Mouse (Mus musculus) adrenal gland, adult (tissue): Measurements from ENCODE around the gene Hsd17b1.
A peak's percentile ranks its signal among the peaks of the same experiment; 100 is the strongest.

Source experiments
- DNase-seq, 2 experiments: peaks; one replicate each; pipeline ENCODE4 v3.0.0; 2022 to 2023; ENCODE audit warnings: low spot score in 1 of 2; ENCODE audit not compliant: inconsistent age in 2 of 2

The Hsd17b1 gene

DNA sequence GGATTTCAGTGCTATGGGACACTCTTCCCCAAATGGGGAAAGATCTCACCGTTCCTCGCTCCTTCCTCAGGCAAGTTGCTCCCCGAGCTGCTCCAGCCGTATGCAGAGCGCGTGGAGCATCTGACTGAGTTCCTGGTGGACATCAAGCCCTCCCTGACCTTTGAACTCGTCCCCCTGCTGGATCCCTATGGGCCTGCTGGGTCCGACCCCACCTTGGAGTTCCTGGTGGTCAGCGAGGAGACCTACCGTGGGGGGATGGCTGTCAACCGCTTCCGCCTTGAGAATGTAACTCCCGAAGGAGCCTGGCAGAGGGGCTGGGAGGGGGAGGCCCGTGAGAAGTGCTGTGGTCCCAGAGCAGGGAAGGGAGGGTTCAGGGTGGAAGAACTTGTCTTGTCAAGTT is 6.0 kb downstream of the Hsd17b1 start:
- peak; percentile 34 to 40 for DNase-seq

DNA sequence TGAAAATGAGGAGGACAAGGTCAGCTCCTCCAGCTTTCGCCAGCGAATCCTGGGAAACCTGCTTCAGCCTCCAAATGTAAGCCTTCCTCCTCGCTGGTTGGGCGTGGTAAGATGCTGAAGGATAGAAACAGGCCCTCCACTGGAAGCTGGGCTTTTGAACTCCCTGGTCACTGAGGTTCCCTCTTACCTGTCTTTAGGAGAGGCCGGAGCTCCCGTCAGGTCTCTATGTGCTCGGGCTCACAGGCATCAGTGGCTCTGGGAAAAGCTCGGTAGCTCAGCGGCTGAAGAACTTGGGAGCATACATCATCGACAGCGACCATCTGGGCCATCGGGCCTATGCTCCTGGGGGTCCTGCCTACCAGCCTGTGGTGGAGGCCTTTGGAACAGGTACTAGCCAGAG is 6.6 kb downstream of the Hsd17b1 start:
- peak in 1 of 2 experiments; percentile 44 for DNase-seq

DNA sequence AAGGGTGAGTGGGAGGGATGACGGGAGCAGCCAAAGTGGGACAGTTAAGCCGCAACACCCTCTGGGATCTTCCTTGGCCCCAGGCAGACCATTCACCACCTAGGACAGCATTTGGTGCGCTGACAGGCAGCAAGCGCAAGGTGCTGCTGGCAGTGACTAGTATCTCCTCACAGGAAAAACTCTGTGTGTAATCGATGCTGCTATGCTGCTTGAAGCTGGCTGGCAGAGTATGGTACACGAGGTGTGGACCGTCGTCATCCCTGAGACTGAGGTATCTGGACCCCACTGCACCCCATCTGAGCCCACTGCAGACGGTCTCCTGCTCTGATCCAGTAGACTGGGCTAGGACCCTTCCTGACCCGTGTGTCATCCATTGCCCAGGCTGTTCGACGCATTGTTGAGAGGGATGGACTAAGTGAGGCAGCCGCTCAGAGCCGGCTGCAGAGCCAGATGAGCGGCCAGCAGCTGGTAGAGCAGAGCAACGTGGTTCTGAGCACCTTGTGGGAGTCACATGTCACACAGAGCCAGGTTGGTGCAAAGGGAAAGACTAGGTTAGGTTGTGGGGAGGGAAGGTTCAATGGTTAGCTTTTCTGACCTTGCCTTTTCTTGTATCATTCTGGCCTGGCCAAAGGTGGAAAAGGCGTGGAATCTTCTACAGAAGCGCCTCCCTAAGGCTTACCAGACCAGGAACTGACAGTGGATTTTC is 7.6 kb downstream of the Hsd17b1 start:
- DNase-seq: no peak

DNA sequence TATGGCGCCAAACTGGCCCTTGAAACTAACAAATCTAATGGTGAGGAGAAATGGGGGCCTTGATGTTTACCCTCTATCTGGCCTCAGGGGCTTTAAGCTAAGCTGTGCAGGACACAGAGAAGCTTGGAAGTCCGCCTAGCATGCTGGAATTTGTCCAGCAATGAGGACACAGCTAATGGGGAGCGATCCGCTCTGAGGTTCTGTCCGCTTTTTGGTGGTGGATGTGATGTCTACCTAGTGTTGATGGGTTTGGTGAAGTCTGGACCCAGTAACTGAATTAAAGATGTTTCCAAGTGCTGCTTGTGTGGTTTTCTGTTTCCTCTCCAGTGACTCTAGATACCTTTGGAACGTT is 8.1 kb downstream of the Hsd17b1 start:
- DNase-seq: peak in 1 of 2 experiments; percentile 58

DNA sequence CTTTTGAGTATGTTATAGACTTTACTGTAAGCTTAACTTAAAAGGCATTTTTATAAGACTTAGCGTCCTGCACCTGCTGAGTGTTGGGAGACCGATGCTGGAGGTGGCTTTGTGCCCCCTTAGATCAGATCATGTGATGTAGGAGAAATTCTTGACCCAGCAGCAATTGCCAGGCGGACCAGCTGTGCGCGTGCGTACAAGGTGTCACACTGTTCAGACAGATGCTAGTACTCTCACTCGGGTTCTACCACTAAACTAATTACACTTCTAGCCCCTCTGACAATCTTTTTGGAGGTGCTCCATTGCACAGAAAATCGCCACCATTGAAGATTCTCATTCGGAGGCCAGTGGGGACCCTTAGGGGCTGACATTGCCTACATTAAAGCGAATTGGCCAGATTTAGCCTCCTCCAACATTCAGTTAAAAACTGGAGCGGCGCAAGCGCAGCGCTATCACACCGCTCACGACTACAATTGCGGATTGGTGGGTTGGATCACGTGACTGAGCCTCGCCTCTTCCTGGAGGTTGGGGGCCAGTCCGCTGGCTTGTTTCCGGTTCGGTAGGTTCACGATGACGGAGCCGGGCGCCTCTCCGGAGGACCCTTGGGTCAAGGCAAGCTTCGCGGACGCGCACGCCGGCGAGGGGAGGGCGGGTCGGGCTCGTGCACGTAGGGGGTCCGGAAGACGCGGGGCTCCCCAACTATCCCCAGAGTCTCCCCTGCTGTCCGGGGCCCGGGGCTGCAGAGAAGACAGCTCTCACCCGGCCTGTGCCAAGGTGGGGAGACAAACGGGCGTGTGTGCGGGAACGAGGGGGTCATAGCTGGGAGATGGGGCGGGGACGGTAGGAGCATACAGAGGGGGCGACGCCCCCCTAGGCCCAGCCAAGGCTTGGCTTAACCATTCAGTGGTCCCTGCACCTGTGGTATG is 8.8 kb downstream of the Hsd17b1 start, which contains the start of gene Mlx:
Gene Mlx (plus strand): TSS at position 522 of the 926 bp plus-strand sequence.
- peak; percentile 93 to 97 for DNase-seq

DNA sequence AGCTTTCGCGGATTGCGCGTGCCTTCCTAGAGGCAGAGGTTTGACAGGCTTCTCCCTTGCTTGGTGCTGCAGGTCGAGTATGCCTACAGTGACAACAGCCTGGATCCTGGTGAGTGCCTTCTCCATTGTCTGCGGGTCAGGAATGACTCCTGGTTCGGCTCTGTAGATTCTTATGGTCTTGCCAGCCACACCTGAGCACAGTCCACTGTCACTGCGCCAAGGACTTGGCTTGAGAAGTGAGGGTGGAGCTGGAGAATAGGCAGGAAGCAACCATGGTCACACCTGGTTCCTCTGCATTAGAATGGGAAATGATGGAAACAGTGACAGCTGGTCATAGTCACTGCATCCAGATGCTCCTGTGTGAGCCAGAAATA is 9.5 kb downstream of the Hsd17b1 start:
- no peak for DNase-seq

DNA sequence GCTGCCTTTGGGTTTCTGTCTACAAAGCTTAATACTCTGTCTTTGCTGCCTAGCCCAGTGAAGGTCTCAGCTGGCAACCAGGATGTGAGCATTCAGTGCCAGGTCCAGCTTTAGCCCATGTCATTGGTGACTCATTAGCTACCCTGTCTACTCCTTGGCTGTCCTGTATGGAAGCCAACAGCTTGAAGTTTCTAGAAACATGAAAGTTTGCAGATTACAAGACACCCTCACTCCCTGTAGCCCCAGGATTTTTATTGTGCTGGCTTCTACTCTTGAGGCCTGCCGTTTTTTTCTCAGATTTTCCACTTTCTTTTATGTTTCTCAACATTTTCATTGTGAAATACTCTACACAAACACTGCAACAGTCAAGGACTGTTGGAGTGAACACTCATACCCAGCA is 11.7 kb downstream of the Hsd17b1 start:
- peak in 1 of 2 experiments; percentile 80 for DNase-seq

DNA sequence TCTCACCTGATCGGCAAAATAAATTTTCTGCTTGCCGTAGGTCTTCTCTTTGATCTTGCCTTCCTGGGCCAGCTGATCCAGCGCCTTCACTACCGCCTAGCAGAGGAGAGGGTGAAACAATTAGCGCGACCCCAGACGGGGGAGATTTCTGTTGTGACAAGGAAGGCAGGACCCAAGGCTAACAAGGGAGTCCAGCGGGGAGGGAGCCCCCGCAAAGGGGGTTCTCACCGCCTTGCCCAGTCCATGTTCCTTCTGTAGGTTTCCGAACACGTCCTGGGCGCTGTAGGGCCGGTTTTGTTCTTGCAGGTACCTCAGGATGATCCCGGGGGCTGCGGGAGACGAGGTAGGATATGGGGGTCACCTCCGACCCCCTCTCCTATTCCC is 16.7 kb downstream of the Hsd17b1 start:
- no peak for DNase-seq

DNA sequence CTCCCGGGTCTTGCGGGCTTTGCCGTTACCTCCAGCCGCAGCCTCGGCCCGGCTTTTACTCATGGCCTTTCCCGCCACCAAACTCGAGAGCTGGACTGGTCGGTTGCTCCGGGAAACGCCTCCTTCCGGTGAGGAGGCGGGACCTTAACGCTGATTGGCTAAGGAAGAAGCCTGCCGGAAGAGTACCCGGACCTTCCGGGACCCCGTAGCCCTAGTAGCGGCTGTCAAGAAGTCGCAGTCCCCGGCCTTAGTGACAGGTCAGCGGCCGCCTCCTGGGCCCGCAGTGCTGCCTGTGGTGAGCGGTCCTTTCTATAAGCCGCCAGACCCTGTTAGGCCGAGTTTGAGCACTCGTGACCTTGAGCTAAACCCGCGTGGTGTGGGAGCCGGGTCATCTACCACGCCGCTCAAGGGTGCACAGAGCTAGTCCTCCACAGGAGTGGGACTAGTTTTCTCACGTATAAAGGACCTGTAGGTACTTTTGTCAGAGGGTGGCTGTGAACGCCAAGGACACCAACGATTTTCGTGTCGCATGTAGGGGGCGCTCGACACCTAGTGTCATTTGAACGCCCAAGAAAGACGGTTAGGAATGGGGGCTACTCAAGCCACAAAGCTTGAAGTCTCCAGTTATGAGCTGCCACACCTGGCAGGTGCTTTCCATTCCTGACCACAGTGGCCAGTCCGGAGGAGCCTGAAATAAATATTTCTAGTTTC is 17.3 kb downstream of the Hsd17b1 start, which contains the start of gene Psmc3ip:
Gene Psmc3ip (minus strand): TSS at position 123 of the 711 bp plus-strand sequence.
- peak; percentile 96 to 98 for DNase-seq

DNA sequence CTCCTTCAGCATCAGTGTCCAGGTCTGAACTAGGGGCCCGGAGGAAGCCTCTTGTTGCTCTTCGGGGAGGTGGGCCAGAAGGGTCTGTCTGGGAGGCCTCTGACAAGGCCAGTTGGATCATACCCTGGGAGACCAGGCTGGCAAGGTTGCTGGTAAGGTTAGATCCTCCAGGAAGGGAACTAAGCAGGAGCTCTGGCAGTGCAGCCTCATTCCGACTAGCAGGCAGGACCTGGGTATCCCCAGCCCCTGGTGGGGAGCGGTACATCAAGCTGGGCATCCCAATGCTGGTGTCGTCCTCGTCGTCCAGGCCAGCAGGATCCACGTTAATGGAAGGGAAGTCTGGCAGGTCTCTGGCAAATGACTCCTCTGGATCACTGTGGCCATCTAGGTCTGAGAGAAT is 20.0 kb downstream of the Hsd17b1 start:
- no peak for DNase-seq

DNA sequence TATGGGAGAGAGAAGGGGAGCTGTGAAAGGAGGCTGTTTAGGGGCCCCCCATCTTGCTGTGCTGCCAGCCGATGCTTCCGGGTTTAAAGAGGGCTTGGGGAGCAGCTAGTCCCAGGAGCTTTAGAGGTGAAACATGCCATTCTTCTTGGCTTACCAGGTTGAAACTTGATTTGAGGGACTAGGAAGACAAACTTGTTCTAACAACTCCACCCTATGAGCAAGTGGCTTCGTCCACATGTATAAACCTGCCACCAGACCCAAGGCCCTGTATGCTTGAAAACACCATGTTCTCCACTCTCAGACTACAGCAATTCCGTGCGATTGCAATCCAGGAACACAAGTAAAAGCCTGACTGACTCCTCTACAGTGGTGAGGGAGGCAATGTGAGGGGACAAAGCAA is 24.8 kb downstream of the Hsd17b1 start:
- no peak for DNase-seq

DNA sequence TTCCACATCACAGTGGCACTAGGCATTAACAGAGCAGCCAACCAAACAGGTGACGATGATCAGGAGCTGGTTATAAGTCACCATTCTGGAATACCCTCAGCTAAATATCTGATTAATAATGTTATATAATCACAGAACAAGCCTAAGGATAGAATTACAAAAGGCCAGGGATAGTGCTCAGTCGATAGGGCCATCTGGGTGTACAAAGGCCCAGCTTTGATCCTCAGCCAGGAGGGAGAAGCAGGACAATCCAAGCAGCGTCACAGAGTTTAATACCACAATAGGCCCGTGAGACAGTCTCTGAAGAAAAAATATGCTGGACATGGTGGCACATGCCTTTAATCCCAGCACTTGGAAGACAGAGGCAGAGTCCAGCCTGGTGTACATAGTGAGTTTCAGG is 31.1 kb downstream of the Hsd17b1 start:
- DNase-seq: no peak

DNA sequence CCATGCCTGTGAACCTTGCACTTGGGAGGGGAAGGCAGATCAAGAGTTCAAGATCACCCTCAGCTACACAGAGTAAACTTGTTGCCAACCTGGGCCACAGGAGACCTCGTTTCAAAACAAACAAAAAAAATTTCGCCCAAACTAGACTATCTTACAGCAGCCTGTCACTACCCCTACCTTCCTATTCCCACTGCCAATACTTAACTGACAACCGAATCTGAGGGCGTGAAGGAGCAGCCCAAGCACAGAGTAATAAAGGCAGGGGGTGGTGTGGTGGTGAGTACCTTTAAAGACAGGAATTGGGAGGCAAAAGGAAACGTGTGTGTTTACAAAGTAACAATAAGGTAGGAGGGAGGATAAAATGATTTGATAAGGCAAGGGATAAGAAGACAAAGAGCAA is 32.5 kb downstream of the Hsd17b1 start:
- no peak for DNase-seq

DNA sequence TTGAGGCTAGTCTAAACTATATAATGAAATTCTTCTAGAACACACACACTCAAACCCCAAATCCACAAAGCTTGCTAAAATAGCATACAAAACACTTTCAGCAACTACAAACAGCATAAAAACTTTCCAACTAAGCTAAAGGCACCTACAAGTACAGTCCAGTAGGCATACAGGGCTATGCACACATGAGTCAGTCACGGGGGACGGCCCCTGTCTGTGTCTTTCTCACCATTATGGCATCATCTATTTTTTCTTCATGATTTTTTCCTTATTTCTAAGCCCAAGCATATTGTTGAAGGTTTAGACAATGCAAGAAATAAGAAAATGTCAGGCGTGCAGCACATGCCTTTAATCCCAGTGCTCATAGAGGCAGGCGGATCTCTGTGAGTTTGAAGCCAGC is 33.0 kb downstream of the Hsd17b1 start:
- no peak for DNase-seq

DNA sequence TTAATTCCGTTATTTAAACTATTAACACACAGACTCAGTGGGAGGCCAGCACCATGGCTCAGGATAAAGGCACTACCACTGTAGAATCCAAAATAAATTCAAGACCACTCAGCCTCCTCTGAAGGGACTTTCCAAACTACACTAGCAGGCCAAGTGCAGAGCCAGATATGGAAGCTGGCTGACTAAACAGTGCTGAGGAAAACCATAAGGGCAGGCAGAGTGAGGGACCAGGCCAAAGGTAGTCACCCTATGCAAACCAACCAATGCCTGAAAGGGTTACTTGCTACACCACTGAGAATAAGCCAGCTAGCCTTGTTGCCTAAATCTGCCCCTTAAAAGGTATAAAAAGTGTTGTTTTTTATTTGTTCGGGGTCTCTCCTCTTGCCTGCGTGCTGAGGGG is 34.0 kb downstream of the Hsd17b1 start:
- no peak for DNase-seq

DNA sequence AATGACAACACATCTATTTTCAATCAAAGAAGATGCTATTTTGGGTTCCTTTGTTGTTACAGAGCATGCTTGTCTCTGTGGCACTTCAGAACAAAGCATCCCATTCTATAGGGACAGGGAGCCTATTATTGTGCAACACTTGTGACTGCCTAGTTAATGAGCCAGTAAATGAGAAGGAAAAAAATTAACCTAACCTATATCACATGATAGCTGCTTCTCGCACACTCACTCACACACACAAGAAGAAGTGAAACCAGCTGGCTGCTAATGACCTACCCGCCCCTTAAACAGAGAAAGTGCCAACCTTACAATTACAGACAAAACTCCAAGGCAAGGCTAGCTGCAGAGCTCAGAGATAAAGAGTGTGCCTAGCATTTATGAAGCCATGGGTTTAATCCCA is 37.4 kb downstream of the Hsd17b1 start:
- no peak for DNase-seq

DNA sequence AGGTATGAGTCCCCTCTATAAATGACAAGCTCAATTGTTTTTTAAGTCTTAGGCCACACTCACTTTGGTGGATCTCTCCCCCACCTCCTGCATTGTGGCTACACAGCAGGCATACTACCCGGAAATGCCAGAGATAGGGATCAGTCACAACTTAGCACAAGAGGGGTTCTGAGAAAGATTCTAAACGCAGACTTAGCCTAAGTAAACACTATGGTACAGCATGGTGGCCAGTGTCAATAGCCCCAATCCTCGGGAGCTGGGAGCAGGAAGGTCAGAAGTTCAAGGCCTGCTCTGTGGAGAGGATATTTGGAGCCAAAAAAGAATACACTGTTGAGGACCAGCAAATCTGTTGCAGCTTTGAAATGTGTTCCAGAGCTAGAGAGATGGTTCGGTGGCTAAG is 39.9 kb downstream of the Hsd17b1 start:
- DNase-seq: peak in 1 of 2 experiments; percentile 50

DNA sequence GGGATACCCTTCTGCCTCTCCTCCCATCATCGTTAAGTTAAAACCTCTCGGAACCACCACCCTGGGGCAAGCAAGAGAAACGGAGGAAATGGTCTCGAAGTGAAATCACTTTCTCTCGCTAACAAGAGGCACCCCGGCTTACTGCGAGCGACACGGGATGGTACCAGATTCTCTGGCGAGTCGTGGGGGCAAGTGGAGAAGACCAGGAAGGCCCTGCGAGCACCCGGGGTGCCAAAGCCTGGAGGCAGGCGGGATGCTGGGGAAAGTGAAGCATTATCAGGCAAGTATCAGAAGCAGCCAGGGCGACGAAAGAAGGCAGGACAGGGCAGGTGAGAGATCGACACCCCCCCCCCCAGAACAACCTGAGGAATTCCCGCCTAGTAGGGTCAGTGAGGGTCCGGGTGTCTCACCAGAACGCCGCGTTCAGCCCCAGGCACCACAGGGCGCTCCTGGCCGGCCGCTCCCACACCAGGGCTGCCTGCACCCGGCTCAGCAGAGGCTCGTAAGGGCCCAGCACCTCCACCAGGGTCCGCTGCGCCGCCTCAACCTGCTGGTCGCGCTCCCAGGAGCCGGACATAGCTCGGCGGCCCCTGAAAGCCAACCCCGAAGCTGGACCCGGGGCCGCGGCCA is 41.0 kb downstream of the Hsd17b1 start:
- DNase-seq: no peak

DNA sequence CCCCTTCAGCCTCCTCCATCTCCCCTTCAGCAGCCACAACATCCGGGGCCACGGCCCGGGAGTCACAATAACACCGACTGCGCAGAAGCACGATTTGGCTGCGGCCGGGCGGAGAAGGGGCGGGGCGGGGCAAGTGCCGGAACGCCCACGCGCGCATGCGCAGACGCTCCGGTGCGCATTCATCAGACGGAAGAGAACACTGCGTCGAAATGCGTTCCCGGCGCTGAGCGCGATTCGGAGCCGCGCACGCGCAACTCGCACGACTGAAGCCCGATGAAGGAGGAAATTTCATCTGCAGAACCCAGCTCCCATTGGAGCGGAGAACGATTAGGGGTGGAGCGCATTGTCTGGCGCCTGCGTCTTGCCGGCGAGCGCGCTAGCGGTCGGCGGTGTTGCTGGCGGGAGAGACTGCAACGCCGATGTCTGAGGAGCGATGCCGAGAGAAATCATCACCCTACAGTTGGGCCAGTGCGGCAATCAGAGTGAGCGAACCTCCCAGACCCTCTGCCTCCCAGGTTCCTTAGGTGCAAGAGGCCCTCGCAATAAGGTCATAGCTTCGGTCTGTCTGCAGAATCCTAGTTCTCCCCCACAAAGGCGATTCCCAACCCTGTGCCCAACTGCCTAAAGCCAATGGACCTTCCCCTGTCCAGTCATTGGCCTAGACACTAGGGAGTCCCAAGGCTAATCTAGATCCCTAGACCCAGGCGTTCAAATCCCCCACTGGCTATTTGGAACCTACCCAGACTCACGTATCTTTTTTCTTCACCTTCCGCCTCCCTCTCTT is 41.7 kb downstream of the Hsd17b1 start, which contains the start of the genes Retreg3 and Tubg1:
Gene Retreg3 (minus strand): TSS at position 133 of the 784 bp plus-strand sequence.
Gene Tubg1 (plus strand): TSS at position 178 of the 784 bp plus-strand sequence.
- peak; percentile 99 to 100 for DNase-seq

DNA sequence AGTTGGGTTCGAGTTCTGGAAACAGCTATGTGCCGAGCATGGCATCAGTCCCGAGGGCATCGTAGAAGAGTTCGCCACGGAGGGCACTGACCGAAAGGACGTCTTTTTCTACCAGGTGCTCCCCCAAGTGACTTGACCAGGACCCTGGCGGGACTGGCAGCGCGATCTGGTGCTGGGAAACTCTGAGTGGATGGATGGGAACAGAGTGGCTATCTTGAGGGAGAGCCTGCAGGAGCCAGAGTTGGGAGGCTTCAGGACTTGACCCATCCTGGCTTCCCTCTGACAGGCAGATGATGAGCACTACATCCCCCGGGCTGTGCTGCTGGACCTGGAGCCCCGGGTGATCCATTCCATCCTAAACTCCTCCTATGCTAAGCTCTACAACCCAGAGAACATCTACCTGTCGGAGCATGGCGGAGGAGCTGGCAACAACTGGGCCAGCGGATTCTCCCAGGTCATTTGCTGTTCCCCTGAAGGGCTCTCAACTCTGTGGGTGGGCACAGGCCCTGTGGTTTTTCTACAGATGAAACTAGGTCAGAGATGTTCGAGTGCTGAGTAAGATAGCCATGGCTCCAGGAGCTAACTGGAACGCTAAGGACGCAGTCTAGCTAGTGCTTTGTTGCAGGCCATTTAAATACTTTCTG is 42.5 kb downstream of the Hsd17b1 start:
- DNase-seq: no peak
